Mouse (Mus musculus) urinary bladder, postnatal 10 days (tissue): ENCODE measurements around the gene Tex33.

Experiments used
- DNase-seq: peaks from one replicate; pipeline ENCODE4 v3.0.0; 2022; ENCODE audit warnings: low spot score

Gene Tex33

DNA sequence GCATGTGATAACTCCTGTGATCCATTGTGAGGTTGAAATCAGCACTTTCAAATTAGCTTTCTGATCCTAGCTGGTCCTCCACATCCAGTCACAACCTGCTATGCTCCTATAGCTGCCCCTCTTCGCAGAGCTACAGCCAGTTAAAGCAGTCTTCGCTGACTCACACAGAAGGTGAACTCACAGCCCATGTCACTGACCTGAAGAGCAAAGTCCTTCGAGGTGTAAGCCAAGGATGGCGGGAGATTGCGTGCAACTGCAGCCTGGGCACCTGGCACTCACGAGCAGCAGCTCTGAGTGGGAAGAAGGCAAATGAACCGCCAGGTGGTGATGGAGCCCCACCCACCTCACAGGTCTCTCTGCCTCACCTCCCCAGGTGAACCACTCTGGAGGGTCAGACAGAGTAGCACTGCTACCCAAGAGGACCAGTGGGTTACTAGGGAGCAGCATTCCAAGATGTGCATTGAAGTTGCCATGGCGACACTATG, at the start of gene Tex33:
Gene Tex33 (minus strand): TSS at position 435 of the 485 bp plus-strand sequence.
- no peak for DNase-seq

DNA sequence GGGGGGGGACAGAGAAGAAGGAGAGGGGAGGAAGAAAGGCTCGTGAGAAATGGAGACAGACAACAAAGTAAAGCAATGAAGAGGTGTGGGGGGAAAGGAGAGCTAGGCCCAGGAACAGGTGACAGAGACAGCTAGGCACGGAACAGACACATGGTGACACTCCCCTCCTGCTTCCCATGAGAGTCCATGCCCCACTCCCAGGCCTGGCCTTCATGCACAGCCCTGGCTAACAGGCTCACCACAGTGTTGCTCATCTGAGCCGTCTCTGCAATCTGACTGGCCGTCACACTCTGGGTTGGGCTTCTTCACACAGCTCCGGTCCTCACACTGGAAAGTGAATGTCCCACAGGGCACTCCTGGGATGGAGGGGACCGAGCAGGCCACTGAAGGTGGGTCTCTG, 48.1 kb upstream of the Tex33 start:
- no peak for DNase-seq

DNA sequence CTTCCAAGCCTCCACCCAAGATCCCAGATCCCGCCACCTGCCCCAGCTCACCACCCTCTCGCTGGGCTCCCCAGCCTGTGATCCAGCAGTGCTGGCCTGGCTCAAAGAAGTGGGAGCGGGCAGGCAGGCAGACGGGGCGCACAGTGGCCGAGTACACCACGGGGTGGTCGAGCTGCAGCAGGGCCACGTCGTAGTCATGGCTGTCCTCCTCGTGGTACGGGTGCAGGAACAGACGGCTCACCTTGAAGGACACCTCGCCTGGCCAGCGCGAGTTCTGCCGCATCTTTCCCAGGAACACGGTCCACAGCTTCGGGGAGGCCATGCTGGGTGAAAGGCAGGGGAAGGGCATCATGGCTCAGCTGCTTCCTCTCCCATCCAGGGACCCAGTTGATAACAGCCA, 46.5 kb upstream of the Tex33 start:
- no peak for DNase-seq

DNA sequence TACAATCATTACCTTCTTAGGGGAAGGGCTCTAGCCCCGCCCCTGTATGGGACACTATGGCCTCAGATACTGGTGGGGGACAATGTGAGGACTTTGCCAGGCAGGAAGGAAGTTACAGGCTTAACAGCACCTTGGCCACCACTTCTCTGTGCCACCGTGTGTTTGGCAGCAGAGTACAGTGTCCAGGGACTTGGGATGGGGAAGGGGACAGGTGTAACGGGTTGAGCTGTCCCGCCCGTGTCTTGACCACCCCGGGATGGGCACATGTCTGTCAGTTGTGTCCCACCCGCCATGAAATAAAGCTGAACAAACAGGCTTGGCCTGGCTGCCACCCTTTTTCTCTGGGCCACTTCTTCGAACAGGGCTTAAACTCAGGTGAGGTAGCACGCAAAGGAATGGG, 43.3 kb upstream of the Tex33 start:
- no peak for DNase-seq

DNA sequence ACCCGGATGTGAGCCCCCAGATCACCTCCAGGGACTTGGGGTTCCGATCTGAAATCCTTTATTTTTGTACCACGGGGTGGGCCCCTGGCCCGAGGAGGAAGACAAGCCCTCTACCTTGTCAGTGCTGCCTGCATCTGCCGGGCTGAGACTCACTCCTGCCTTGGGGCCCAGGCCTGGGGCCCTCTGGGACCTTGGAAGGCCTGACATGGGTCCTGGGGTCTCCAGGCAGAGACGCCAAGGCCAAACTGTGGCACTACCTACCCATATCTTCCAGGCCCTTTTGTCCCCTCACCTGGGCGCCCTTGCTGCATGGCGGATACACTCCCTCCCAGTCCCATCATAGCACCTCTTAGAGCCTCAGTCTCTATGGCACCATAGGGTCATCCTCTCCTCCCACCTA, 42.8 kb upstream of the Tex33 start:
- no peak for DNase-seq

DNA sequence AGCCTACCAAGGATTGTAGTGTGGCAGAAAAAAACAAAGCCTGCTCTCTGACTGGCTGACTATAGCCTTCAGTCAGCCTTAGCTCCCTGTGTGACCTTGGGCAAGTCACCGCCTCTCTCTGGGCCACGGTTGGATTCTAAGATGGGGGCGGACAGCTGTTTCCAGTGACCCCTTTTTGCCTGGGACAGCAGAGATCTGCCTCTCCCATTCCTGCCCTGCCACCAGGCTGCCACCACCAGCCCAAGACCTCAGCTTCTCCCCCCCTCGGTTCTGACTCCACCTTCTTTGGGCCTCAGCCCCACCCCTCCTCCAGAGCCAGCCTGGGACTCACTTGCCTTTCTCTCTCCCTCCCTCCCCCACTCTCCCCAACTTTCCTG, 42.3 kb upstream of the Tex33 start:
- DNase-seq: no peak

DNA sequence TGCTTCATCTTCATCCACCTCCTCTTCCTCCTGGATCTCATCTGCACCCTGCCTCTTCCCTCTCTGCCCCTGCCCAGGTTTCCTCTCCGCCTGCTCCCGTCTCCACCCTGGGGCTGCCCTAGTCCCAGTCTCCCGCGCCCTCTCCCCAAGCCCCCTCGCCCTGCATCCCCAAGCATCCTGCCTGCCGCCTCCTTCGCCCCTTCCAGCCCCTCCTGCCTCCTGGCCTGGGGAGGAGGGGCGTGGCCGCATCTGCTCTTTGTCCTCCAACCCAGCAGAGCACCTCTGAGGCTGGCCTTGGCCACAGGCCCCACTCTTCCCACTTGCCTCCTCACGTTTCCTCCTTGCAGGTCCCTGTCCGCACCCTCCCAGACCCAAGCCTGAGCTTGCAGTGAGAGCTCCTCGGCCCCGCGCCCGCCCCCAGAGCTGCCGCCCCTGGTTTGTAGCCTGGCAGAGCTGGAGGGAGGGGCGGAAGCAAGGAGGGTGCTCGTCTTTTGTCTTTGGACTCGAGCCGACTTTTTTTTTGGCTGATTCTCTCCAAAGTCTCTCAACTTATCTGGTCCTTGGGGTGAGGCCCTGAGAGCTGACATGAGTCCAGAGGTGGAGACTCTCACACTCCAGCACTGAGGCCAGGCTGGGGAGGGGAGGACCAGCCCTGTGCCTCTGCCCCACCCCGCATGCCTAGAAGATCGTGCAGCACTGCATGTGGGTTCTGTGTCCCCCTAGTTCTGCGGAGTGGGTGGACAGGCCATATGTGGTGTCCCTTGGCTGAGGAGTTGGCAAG, 41.7 kb upstream of the Tex33 start:
- no peak for DNase-seq

DNA sequence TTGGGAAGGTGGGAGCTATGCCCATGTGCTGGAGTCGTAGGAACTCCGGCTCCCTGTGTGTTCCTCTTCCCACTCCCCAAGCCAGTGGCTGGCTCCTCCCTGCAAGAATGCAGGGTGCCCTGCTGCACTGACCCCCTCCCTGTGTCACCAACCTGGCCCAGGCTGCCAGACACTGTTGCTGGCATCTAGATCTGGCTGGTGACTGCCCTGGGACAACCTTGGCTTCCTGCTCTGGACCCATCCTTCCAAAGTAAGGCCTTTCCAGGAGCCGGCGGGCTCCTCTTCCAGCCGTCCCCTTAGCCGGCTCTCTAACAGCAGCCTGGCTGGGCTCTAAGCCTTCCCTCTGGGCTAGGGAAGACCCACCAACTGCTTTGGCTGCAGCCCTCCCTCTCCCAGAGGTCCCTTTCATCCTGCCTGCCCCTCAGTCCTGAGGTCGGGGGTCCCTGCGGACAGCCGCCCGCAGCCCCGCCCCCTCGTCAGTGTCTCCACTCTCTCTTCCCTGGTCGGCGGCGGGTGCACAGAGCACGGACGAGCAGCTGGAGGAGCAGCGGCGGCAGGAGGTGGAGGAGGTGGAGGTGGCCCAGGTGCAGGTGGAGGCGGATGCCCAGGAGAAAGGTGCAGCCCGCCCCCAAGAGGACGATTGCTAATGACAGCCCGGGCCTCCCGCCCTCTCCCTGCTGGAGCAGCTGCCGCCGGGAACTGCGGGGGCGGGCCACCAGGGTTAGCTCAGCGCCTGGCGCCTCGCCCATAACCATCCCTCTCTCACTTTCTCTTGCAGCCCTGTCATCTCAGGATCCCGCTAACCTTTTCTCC, 40.9 kb upstream of the Tex33 start:
- DNase-seq: peak; percentile 54

DNA sequence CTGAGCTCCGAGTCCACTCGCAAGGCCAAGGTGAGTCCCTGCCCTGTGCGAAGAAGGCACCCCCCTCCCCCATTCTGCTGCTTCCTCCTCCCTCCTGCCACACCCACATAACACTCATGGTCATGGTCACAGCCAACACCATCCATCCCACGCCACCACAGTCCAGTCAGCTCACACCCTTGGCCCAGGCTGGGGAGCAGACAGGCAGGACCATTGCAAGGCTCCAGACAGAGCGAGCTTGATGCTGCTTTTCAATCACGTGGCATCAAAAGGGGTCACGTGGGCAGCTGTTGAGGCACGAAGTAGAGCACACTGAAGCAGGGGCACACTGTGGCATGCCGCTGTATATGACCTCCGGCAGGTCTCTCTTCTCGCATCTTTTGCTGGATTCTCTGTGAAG, 40.0 kb upstream of the Tex33 start:
- no peak for DNase-seq

DNA sequence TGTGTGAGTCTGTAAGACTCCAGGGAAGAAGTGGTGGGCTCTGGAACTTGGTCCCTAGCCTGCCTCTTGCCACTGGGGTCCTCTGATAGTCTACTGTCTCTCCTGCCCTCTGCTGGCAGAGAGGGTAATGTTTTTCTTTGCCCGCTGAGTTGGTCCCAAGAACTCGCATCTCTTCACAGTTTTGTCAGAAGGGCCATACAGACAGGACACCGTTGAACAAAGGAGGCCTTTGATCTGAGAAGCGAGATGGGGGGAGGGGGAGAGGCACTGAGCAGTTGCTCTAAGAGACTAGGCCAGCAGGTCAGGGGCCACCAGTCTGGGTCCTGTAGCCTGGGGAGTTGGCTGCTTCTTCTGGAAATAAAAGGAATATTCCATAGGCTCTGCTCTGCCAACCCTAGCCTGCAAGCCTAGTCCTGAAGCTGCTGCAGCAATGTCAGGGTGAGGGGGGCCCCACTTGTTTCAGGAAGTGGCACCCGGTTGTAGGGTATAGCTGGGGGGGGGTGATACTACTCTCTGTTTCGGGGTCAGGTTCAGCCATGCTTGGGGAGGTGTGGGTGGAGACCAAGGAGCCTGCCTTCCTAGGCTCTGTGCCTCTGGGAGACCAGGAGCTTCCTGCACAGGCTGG, 39.3 kb upstream of the Tex33 start:
- DNase-seq: no peak

DNA sequence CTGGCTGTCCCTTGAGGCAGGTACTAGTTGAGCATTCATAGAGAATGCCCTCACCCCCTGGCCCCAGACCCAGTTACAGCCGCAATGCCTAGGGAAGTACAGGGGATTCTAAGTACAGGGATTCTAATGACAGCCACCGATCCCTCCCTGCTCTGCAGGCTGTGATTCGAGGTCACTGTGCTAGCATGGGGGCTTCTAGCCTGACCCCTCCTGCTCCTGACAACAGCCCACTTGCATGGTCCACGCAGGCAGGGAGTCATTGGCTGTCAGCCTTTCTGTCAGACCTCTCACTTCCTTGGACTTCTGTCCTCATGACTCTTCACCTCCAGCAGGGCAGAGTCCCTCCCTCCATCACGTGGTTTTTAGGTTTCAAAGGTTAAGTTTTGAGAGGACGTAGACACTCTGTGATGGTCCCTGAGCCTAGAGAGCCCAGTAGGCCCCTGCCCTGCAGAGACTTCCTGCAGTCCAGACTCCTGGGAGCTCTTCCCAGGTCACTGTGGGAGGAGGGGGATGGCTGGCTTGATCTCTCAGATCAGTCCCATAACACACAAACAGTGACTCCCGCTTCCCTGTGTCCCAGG, 35.9 kb upstream of the Tex33 start:
- no peak for DNase-seq

DNA sequence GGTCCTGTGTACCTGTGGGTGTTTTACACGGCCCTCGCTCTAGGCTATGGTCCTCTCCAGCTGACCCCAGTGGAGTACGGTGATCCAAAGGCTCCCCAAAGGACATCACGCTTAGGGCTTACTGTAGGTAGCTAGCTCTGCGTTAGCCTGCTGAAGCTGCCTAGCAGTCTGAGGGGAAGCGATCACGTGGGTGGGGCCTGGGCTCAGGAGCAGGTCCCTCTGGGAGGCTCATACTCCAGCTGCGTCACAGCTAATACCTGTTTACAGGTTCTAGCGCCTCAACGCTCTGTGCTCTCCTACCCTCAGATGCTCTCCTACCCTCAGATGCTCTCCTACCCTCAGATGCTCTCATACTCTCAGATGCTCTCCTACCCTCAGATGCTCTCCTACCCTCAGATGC, 35.2 kb upstream of the Tex33 start:
- DNase-seq: no peak

DNA sequence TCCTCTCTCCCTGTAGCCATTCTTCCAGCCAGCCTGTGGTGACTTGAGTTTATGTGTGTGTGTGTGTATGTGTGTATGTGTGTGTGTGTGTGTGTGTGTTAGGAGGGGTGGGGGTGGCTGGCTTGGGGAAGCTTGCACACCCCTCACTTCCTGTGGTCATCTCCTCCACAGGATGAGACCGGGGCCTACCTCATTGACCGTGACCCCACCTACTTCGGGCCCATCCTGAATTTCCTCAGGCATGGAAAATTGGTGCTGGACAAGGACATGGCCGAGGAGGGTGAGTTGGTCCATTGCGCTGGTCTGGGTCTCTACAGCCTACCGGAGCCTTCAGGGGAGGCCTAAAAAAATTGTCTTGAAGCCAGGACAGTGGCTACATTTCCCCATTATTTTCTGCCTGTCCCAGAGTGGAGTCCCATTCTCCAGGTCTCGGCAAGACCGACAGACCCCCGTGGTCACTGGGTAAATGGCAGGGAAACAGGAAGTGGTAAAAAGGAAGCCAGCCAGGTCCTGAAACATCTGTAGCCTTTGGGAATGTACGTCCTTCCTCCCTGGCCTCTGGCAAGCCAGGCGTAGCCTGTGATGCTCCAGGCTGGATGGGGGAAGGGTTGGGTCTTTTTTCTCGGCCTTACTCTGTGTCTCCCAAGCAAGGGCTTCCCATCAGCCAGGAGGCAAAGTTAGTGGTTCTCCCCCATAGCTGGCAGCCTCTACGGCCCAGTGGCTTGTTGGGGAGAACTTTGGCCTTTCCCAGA, 34.3 kb upstream of the Tex33 start:
- no peak for DNase-seq

DNA sequence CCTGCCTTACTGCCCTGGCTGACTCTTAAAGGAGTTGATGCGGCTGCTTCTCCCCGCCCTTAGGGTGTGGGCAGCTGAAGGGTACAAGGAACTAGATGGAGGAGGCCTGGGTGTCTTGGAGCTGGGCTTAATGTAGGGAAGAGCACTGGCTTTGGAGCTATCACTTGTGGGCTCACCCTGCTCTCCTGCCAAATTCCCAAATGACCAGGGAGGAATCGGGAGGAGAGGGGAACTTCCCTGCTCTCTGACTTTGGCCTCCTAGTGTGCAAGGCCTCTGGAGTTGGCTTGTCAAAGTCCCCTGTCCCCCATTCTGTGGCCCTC, 33.4 kb upstream of the Tex33 start:
- DNase-seq: no peak

DNA sequence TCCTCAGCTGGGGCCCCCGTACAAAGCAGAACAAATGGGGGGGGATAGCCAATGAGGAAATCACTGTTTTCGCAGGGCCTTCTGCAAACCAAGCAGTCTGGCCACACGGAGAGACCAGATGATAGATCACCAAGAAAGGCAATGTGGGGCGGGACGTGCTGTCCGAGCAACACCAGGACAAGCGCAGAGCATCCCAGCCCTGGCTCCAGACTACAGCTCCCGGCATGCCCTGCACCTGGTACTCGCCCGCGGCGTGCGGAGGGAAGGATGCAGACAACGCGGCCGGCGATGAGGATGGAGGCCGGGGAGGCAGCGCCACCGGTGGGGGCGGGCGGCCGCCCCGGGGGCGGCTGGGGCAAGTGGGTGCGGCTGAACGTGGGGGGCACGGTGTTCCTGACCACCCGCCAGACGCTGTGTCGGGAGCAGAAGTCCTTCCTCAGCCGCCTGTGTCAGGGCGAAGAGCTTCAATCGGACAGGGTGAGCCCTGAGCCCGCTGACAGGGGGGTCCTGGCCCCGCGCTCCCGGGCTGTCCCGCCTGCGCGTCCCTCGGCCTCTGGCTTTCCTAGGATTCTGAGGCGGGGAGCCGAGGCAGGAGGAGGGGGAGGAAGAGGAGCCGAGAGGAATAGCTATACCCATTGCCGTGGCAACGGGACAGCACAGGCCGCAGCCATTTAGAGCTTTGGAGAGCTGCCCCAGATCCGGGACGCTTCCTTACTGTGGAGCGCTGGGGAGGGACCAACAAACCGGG, 32.9 kb upstream of the Tex33 start, which contains the start of gene Kctd17:
Gene Kctd17 (plus strand): TSS at position 174 of the 748 bp plus-strand sequence.
- DNase-seq: peak; percentile 57

DNA sequence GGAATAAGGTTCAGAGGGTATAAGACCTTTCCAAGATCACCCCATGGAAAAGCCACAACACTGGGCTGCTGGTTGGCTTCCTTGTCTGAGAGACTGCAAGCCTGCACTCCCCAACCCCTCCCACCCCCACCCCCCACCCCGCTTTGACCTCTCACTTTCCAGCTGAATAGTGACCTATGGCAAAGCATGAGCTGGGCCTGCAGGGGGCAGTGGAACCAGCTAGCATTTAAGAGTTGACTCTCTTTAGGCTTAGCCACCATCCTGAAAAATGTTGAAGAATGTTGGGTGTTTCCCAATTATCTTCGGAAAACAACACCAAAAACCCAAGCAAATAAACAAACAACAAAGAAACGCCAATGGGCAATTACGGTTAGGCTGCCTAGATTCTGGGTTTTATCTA, 29.5 kb upstream of the Tex33 start:
- DNase-seq: no peak

DNA sequence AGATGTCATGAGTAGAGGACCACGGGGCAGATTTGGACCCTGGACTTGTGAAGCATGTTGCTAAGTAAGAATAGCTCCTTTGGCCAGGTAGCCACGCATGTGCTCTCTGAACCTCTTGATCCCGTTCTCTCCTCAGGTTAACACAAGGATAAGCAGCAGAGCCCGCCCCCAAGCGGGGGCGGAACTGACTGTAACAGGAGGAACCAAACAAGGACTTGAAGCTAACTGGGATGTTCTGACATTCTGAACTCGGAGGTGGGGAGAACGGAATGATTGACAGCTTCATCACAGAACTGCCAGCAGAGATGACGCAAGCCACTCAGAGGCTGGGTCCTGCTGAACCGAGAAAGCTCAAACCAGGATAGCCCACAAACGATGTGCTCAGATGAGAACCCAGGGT, 28.8 kb upstream of the Tex33 start:
- no peak for DNase-seq

DNA sequence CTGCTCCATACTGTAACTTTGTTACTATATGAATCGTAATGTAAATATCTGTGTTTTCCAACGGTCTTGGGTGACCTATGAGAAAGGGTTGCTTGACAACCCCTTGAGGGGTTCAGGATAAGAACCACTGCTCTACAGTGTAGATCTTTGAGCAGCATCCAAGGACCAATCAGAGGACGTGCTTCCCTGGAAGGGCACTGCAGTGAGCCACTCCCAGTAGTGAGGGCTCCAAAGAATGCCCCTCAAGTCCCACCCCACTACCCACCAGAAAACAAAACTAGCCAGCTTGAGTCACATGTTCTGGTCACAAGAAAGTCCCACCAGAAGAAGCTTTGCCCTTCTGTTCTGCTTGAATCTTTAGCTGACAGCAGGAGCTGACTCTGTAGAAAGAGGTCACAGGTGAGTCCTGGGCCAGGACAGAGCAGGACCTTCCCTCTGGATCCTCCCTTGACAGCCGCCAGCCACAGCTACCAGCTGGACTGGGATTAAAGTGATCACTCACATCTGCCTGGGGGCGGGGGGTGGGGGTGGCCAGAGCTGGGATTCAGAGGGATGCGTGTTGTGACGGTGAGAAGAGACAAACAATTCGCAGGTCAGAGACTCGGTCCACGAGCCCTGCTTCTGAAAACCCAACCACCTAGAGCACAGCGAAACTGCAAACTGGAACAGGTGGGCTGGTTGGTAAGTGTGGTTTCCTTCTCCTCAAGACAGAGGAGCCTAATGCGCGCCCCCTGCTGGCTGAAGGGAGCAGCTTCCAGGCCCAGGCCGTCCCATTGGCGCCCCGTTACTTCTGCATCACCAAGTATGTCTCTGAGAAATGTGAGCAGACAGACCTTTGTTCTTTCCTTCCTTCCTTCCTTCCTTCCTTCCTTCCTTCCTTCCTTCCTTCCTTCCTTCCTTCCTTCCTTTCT, 26.6 kb upstream of the Tex33 start:
- DNase-seq: peak; percentile 65

DNA sequence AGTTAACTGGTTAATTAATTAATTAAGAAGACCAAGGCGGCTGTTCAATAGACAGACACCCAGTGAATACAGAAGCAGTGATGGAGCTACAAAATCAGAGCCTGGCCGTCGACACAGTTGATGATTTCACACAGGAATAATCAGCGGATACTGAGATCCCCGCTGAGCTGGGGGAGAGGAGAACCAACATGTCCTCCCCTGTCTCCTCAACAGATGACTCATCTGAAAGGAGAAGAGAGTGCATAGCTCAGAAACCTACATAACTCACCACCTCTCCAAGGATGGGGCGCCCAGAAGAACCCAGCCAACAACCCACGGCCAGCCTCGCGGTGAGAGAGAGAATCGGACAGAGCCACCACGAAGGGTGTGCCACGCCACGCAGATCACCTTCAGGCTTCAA, 24.7 kb upstream of the Tex33 start:
- DNase-seq: no peak

DNA sequence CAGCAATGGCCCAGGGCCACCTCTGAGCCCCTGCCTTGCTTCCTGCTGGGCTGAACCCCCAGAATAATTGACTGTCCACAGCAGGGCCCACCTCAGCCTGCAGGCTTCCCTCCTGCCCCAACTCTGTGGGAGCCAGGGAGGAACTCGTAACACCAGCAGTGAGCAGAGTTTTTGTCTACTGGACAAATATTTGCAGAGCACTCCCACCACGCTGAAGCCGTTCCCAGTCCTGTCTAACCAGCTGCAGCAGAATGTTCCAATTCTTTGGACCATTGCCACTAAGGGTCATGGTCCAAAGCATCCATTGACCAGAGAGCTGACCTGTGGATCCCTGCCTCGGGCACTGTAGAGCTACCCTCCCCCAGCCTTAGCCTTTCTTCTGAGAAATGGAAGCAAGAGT, 21.2 kb upstream of the Tex33 start:
- no peak for DNase-seq
